Mouse (Mus musculus) midbrain, postnatal 0 days (tissue): ENCODE measurements around the gene Isg20l2. TPM values are rescaled to one million over a fixed set of nuclear protein-coding genes. Genes with fewer than 3 reads are reported as not detected.

Experiments
- ATAC-seq: fragments of 200-750 bp; cut with Nextera tagmentation; 2 replicates; pipeline ENCODE4 v1.8.0; 2017; ENCODE audit warnings: moderate number of reproducible peaks, mild to moderate bottlenecking, moderate TSS enrichment, moderate library complexity; ENCODE audit not compliant: low FRiP score
- DNase-seq: peaks from one replicate; pipeline ENCODE4 v3.0.0-alpha.2; 2015; ENCODE audit warnings: low spot score
- H3K27ac ChIP-seq: fragments of 300-500 bp; sonication (generic); 2 replicates; pipeline ENCODE4 v1.5.1; 2014; ENCODE audit warnings: low read depth, mild to moderate bottlenecking, low read length, mixed read lengths
- H3K27me3 ChIP-seq: fragments of 300-500 bp; sonication (generic); 2 replicates; pipeline ENCODE4 v1.6.1; 2014; ENCODE audit warnings: low read length, control low read depth, mixed read lengths; ENCODE audit not compliant: insufficient read depth
- H3K36me3 ChIP-seq: fragments of 300-500 bp; sonication (generic); 2 replicates; pipeline ENCODE4 v1.6.1; 2014; ENCODE audit warnings: low read length, control low read depth, mixed read lengths; ENCODE audit not compliant: insufficient read depth
- H3K4me1 ChIP-seq: fragments of 300-500 bp; sonication (generic); 2 replicates; pipeline ENCODE4 v1.6.1; 2014; ENCODE audit warnings: mild to moderate bottlenecking, control low read depth, antibody characterized with exemption, low read length, mixed read lengths; ENCODE audit not compliant: insufficient read depth
- H3K4me2 ChIP-seq: fragments of 300-500 bp; sonication (generic); 2 replicates; pipeline ENCODE4 v1.6.1; 2014; ENCODE audit warnings: low read depth, mild to moderate bottlenecking, low read length, mixed read lengths; ENCODE audit not compliant: poor library complexity, severe bottlenecking
- H3K4me3 ChIP-seq: fragments of 300-500 bp; sonication (generic); 2 replicates; pipeline ENCODE4 v1.5.1; 2014; ENCODE audit warnings: low read depth, mild to moderate bottlenecking, low read length, moderate library complexity
- H3K9ac ChIP-seq: fragments of 300-500 bp; sonication (generic); replicated peaks from 2 replicates; pipeline ENCODE4 v1.6.1; 2014; ENCODE audit warnings: mild to moderate bottlenecking, low read length, moderate library complexity, mixed read lengths; ENCODE audit not compliant: poor library complexity, severe bottlenecking
- H3K9me3 ChIP-seq: fragments of 300-500 bp; sonication (generic); 2 replicates; pipeline ENCODE4 v1.6.1; 2016; ENCODE audit warnings: low read length, control low read depth
- CTCF ChIP-seq: IDR thresholded peaks from 2 replicates; pipeline ENCODE4 v1.5.1; 2016; ENCODE audit warnings: antibody characterized with exemption, mild to moderate bottlenecking
- WGBS: fragments of 180-500 bp; shearing (Covaris S2); extraction: QIAGEN DNeasy Blood & Tissue Kit; methylation state at CpG from one replicate; pipeline ENCODE4 v1.1.7; 2014; 5-methylcytosine and 5-hydroxymethylcytosine counted together
- polyA plus RNA-seq: library from polyadenylated mRNA; unstranded; fragments of >200 nt; fragmentation: Nextera tagmentation; extraction: Ambion mirVana; gene quantifications from 2 replicates; pipeline ENCODE4 v1.2.1, GENCODE M21; 2015
- total RNA-seq: library from RNA; depleted of rRNA; stranded (reverse); fragments of >200 nt; gene quantifications from 2 replicates; pipeline ENCODE4 v1.2.3, GENCODE M21; 2014; rRNA removed

Isg20l2 gene
- total RNA-seq (20.5 and 21.0 TPM in 2 replicates), polyA plus RNA-seq (13.6 and 14.7 TPM in 2 replicates)

DNA sequence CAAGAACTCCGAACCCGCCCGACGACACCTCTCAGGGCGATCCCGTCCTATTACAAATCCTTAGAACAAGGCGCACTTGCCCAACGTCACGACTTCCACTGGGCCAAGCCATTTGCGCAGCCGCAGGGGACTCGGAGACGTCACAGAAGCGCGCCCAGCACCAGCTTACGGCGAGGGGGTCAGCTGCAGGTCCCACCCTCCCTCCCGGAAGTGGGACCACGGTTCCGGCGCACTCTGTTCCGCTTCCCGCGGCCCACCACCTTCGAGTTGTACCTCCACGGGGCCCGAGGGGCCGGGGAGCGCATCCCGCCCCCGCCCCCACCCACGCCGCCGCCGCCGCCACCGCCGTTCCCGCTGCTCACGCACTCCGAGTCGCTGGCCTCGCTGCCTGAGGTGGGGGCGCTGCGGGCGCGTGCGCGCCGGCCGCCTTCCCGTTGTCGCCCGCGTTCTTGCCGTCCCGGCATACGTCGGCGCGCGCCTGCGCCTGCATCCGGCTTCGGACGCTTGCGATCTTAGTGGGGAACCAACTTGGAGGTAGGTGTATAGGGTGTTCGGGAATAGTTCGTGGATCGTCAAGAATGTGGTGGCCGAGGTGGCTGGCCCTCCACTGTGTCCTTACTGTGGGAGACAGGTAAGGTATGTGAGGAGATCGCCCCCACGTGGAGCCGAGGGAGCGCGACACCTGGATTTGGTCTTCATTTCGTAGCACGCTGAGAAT lies at the start of gene Isg20l2, which contains the start of gene Rrnad1:
Gene Isg20l2 (plus strand): TSS at position 237 of the 718 bp plus-strand sequence.
Gene Rrnad1 (minus strand): TSS at position 640 of the 718 bp plus-strand sequence.
- WGBS = under 1% methylated on average over 74 of the region's 78 CpGs
- Histone ChIP-seq H3K27me3 (no peaks in the 10 kb centered on the region), H3K4me3 (peak within 1 kb of the TSS; percentile 88), H3K9ac (peak within 1 kb of the TSS; percentile 87), H3K36me3 (peaks cover 23% of the 10 kb centered on the region), H3K4me1 (peaks cover 9% of the 10 kb centered on the region), H3K27ac (peak within 1 kb of the TSS; percentile 92), H3K9me3 (no peaks in the 10 kb centered on the region), H3K4me2 (peak within 1 kb of the TSS; percentile 72)
- TF ChIP-seq CTCF = peak; percentile 81
- peak; percentile 98 for ATAC-seq
- DNase-seq = peak; percentile 98

- no peak for TF ChIP-seq CTCF
- WGBS = 3% methylated on average over 3 of the region's 3 CpGs
- H3K4me3 ChIP-seq = peak overlapping the region; percentile 98
- DNase-seq (no peak), ATAC-seq (no peak)
- peak overlapping the region; percentile 85; the same call in 1 of the 2 replicates for H3K27ac ChIP-seq
- H3K4me1 ChIP-seq = peaks cover 13% of the 10 kb centered on the region
- peak overlapping the region; percentile 96 for H3K9ac ChIP-seq
- no peaks in the 10 kb centered on the region for H3K27me3 ChIP-seq
- peak overlapping the region; percentile 91 for H3K4me2 ChIP-seq
- H3K36me3 ChIP-seq = peaks cover 3% of the 10 kb centered on the region; the same call in 1 of the 2 replicates
- H3K9me3 ChIP-seq = no peaks in the 10 kb centered on the region
Observed at GRCm38 (mm10) chr3:87884291-87884690, 45.8 kb upstream of the Isg20l2 start.

DNA sequence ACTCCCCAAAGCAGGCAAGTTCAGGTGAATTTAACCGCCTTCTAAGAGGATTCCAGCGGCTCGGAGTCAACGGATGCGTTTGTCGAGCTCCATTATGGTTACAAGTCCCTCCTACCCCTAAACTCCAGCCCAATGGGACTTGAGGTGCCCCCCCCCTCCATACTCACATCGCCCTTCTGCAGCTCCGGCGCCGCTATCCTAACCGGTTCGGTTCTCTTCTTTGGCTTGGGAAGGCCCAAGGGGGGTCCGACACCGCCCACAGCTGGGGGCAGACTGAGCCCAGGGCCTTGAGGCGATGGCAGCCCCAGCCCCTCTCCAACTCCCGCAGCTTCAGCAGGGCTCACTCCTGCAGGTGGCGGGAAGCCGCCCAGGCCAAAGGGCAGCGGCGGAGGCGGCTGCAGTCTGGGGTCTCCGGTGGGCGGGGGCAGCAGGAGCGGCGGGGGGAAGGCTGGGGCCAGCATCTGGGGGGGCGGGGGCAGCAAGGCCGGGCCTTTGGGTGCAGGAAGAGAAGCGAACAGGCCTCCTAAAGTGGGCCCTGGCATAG lies 45.3 kb upstream of the Isg20l2 start:
- DNase-seq = peak; percentile 50
- Histone ChIP-seq H3K9ac (peak overlapping the region; percentile 96), H3K27ac (peak overlapping the region; percentile 85), H3K36me3 (peaks cover 2% of the 10 kb centered on the region; the same call in 1 of the 2 replicates), H3K27me3 (no peaks in the 10 kb centered on the region), H3K4me3 (peak overlapping the region; percentile 98), H3K4me1 (peaks cover 13% of the 10 kb centered on the region), H3K9me3 (no peaks in the 10 kb centered on the region), H3K4me2 (peak overlapping the region; percentile 91)
- ATAC-seq = peak; percentile 24; the same call in 1 of the 2 replicates
- WGBS = under 1% methylated on average over 24 of the region's 28 CpGs
- no peak for TF ChIP-seq CTCF

DNA sequence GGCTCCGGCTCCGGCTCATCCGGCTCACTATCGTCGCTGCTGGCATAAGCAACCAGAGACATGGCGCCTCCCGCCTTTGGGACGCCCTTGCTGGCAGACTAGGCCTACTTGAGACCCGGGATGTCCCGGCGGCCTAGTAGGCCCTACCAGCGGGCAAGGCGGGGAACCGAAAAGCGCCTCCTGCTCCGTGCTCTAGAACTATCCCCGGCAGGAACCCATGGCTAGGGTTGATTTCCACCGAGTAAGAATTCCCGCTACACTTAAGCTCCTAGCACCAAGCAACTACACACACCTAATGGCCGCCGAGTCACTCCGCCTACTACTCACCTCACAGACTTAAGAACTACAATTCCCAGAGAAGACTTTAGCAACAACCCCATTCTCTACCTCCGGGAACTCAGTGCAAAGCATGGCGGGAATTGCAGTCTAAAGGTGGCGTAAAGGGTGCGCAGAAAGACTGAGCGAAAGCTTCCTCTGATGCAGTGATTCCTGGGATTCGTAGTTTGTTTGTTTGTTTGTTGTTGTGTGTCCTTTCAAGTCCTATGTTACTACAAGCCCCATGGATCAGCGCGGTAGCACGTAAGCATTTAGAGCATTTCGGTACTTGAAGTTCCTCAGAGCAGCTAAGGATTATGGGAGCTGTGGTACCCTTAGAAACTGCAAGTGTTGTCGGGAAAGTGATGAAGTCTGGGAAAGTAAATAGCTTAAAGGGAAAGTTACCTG lies 44.7 kb upstream of the Isg20l2 start, which contains the start of gene Prcc:
Gene Prcc (minus strand): TSS at position 328 of the 723 bp plus-strand sequence.
- Histone ChIP-seq H3K4me3 (peak within 1 kb of the TSS; percentile 98), H3K27me3 (no peaks in the 10 kb centered on the region), H3K27ac (peak within 1 kb of the TSS; percentile 85), H3K9ac (peak within 1 kb of the TSS; percentile 96), H3K36me3 (no peaks in the 10 kb centered on the region), H3K9me3 (no peaks in the 10 kb centered on the region), H3K4me2 (peak within 1 kb of the TSS; percentile 91), H3K4me1 (peaks cover 13% of the 10 kb centered on the region)
- WGBS = under 1% methylated on average over 29 of the region's 33 CpGs
- ATAC-seq = peak; percentile 99
- no peak for TF ChIP-seq CTCF
- DNase-seq = peak; percentile 100

DNA sequence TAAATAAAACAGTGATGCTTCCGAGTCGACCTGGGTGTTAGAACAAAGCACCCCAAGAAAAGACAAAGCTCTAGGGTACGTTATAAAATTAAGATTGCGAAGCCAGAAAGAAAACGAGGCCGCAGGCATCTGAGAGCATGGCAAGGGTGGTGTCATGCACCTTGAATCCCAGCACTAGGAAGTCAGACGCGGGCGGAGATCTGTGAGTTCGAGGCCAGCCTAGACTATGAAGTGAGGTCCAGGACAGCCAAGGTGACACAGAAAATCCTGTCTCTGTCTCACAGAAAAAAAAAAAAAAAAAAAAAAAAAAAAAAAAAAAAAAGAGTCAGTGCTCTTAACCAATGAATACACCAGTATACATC lies 44.1 kb upstream of the Isg20l2 start:
- Histone ChIP-seq H3K27ac (no peak overlapping the region), H3K4me2 (peak overlapping the region; percentile 48), H3K36me3 (no peaks in the 10 kb centered on the region), H3K27me3 (no peaks in the 10 kb centered on the region), H3K9ac (peak overlapping the region; percentile 50; the same call in 1 of the 2 replicates), H3K4me3 (peak overlapping the region; percentile 41), H3K4me1 (peaks cover 13% of the 10 kb centered on the region), H3K9me3 (no peaks in the 10 kb centered on the region)
- DNase-seq (no peak), ATAC-seq (no peak)
- no peak for TF ChIP-seq CTCF
- WGBS = 10% methylated on average over 10 of the region's 10 CpGs
